Mouse (Mus musculus): Measurements from ENCODE around the gene Brix1. TPM values are rescaled to one million over a fixed set of nuclear protein-coding genes. Genes with fewer than 3 reads are reported as not detected.

Gene Brix1
- polyA plus RNA-seq, 1 experiment from 2014 or later = 63.7 TPM

- ATAC-seq (replicated peaks; ENCODE audit: extremely low read depth, insufficient read depth, low FRiP score) = no peak
- 76% methylated on average over 3 of the region's 3 CpGs for WGBS
- H3K27ac ChIP-seq (ENCODE audit: low read length) = no peak overlapping the region
- no peaks in the 10 kb centered on the region for H3K36me3 ChIP-seq (ENCODE audit: control insufficient read depth, insufficient read depth)
- peak overlapping the region; percentile 93; the same call in 1 of the 2 replicates for H3K4me2 ChIP-seq (ENCODE audit: low read depth, low read length)
- H3K4me3 ChIP-seq (ENCODE audit: low read length) = no peak overlapping the region
- peaks cover 8% of the 10 kb centered on the region; the same call in 1 of the 2 replicates for H3K4me1 ChIP-seq (ENCODE audit: control insufficient read depth, insufficient read depth, low read length)
- no peaks in the 10 kb centered on the region for H3K27me3 ChIP-seq (ENCODE audit: control insufficient read depth, insufficient read depth, low read length)
- no peaks in the 10 kb centered on the region for H3K9me3 ChIP-seq (replicated peaks; ENCODE audit: control insufficient read depth, low read length)
- no peak overlapping the region for H3K9ac ChIP-seq (ENCODE audit: low read length)
Observed at GRCm38 (mm10) chr15:10468761-10469160, 17.0 kb downstream of the Brix1 start.

GRCm38 (mm10) chr15:10464678-10465077, 21.1 kb downstream of the Brix1 start:
- Histone ChIP-seq H3K4me3 (ENCODE audit: low read length) (no peak overlapping the region), H3K9me3 (replicated peaks; ENCODE audit: control insufficient read depth, low read length) (no peaks in the 10 kb centered on the region), H3K4me2 (ENCODE audit: low read depth, low read length) (no peak overlapping the region), H3K27ac (ENCODE audit: low read length) (no peak overlapping the region), H3K36me3 (ENCODE audit: control insufficient read depth, insufficient read depth) (peaks cover 15% of the 10 kb centered on the region), H3K9ac (ENCODE audit: low read length) (no peak overlapping the region), H3K27me3 (ENCODE audit: control insufficient read depth, insufficient read depth, low read length) (no peaks in the 10 kb centered on the region), H3K4me1 (ENCODE audit: control insufficient read depth, insufficient read depth, low read length) (peaks cover 6% of the 10 kb centered on the region; the same call in 1 of the 2 replicates)
- no peak for ATAC-seq (replicated peaks; ENCODE audit: extremely low read depth, insufficient read depth, low FRiP score)
- WGBS = 85% methylated on average over 3 of the region's 3 CpGs

DNA sequence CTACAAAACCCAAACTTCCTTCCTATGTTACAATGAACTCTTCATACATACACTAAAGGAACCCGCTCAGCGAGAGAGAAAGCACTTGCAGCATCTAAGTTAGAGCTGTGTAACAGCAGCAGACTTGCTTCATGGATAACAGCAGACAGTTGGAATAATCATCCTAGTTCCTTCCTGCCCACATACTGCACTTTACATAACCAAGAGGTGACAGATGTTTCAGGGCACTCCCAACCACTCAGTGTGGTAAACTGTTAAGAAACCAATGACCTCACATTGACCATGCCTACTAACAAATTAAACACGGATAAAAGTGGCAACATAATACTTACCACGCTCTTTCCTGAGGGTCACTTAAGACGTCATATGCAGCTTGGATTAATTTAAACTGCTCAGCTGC, 22.2 kb downstream of the Brix1 start:
- no peak for ATAC-seq (replicated peaks; ENCODE audit: extremely low read depth, insufficient read depth, low FRiP score)
- no peaks in the 10 kb centered on the region for H3K9me3 ChIP-seq (replicated peaks; ENCODE audit: control insufficient read depth, low read length)
- 79% methylated on average over 5 of the region's 5 CpGs for WGBS
- H3K4me1 ChIP-seq (ENCODE audit: control insufficient read depth, insufficient read depth, low read length) = no peaks in the 10 kb centered on the region
- no peaks in the 10 kb centered on the region for H3K27me3 ChIP-seq (ENCODE audit: control insufficient read depth, insufficient read depth, low read length)
- H3K36me3 ChIP-seq (ENCODE audit: control insufficient read depth, insufficient read depth) = peaks cover 22% of the 10 kb centered on the region
- H3K4me2 ChIP-seq (ENCODE audit: low read depth, low read length) = no peak overlapping the region
- no peak overlapping the region for H3K27ac ChIP-seq (ENCODE audit: low read length)
- no peak overlapping the region for H3K9ac ChIP-seq (ENCODE audit: low read length)
- H3K4me3 ChIP-seq (ENCODE audit: low read length) = no peak overlapping the region

- Histone ChIP-seq H3K27me3 (ENCODE audit: control insufficient read depth, insufficient read depth, low read length) (no peaks in the 10 kb centered on the region), H3K9ac (ENCODE audit: low read length) (no peak overlapping the region), H3K4me1 (ENCODE audit: control insufficient read depth, insufficient read depth, low read length) (no peaks in the 10 kb centered on the region), H3K9me3 (replicated peaks; ENCODE audit: control insufficient read depth, low read length) (no peaks in the 10 kb centered on the region), H3K27ac (ENCODE audit: low read length) (no peak overlapping the region), H3K4me3 (ENCODE audit: low read length) (no peak overlapping the region), H3K4me2 (ENCODE audit: low read depth, low read length) (no peak overlapping the region), H3K36me3 (ENCODE audit: control insufficient read depth, insufficient read depth) (peaks cover 27% of the 10 kb centered on the region)
- 67% methylated on average over 12 of the region's 12 CpGs for WGBS
- no peak for ATAC-seq (replicated peaks; ENCODE audit: extremely low read depth, insufficient read depth, low FRiP score)
Observed at GRCm38 (mm10) chr15:10460986-10461385, 24.8 kb downstream of the Brix1 start.

- Histone ChIP-seq H3K27me3 (ENCODE audit: control insufficient read depth, insufficient read depth, low read length) (no peaks in the 10 kb centered on the region), H3K4me2 (ENCODE audit: low read depth, low read length) (no peak overlapping the region), H3K4me1 (ENCODE audit: control insufficient read depth, insufficient read depth, low read length) (no peaks in the 10 kb centered on the region), H3K9ac (ENCODE audit: low read length) (no peak overlapping the region), H3K4me3 (ENCODE audit: low read length) (no peak overlapping the region), H3K9me3 (replicated peaks; ENCODE audit: control insufficient read depth, low read length) (no peaks in the 10 kb centered on the region), H3K36me3 (ENCODE audit: control insufficient read depth, insufficient read depth) (peaks cover 23% of the 10 kb centered on the region), H3K27ac (ENCODE audit: low read length) (no peak overlapping the region)
- ATAC-seq (replicated peaks; ENCODE audit: extremely low read depth, insufficient read depth, low FRiP score) = no peak
- WGBS = 90% methylated on average over 3 of the region's 3 CpGs
Observed at GRCm38 (mm10) chr15:10447102-10447501, 38.6 kb downstream of the Brix1 start.

- Histone ChIP-seq H3K9ac (ENCODE audit: low read length) (no peak overlapping the region), H3K36me3 (ENCODE audit: control insufficient read depth, insufficient read depth) (peaks cover 6% of the 10 kb centered on the region; the same call in 1 of the 2 replicates), H3K27ac (ENCODE audit: low read length) (no peak overlapping the region), H3K4me1 (ENCODE audit: control insufficient read depth, insufficient read depth, low read length) (no peaks in the 10 kb centered on the region), H3K9me3 (replicated peaks; ENCODE audit: control insufficient read depth, low read length) (no peaks in the 10 kb centered on the region), H3K27me3 (ENCODE audit: control insufficient read depth, insufficient read depth, low read length) (no peaks in the 10 kb centered on the region), H3K4me2 (ENCODE audit: low read depth, low read length) (no peak overlapping the region), H3K4me3 (ENCODE audit: low read length) (no peak overlapping the region)
- 93% methylated on average over 1 of the region's 1 CpGs for WGBS
- no peak for ATAC-seq (replicated peaks; ENCODE audit: extremely low read depth, insufficient read depth, low FRiP score)
Observed at GRCm38 (mm10) chr15:10442275-10442674, 43.5 kb downstream of the Brix1 start.

- no peak overlapping the region for H3K4me3 ChIP-seq (ENCODE audit: low read length)
- WGBS = 85% methylated on average over 9 of the region's 9 CpGs
Observed at GRCm38 (mm10) chr15:10441493-10441892, 44.3 kb downstream of the Brix1 start.

GRCm38 (mm10) chr15:10439963-10440362, 45.8 kb downstream of the Brix1 start:
- no peaks in the 10 kb centered on the region; the same call in 1 of the 2 replicates for H3K9me3 ChIP-seq (replicated peaks; ENCODE audit: control insufficient read depth, low read length)
- WGBS = 77% methylated on average over 6 of the region's 6 CpGs
- H3K36me3 ChIP-seq (ENCODE audit: control insufficient read depth, insufficient read depth) = peaks cover 6% of the 10 kb centered on the region
- H3K27me3 ChIP-seq (ENCODE audit: control insufficient read depth, insufficient read depth, low read length) = no peaks in the 10 kb centered on the region
- no peak overlapping the region for H3K9ac ChIP-seq (ENCODE audit: low read length)
- ATAC-seq (replicated peaks; ENCODE audit: extremely low read depth, insufficient read depth, low FRiP score) = no peak
- no peaks in the 10 kb centered on the region for H3K4me1 ChIP-seq (ENCODE audit: control insufficient read depth, insufficient read depth, low read length)
- no peak overlapping the region for H3K27ac ChIP-seq (ENCODE audit: low read length)
- no peak overlapping the region for H3K4me3 ChIP-seq (ENCODE audit: low read length)
- H3K4me2 ChIP-seq (ENCODE audit: low read depth, low read length) = no peak overlapping the region

More at GRCm38 (mm10) chr15:10441493-10441892, 44.3 kb downstream of the Brix1 start:
- no peaks in the 10 kb centered on the region for H3K4me1 ChIP-seq (ENCODE audit: control insufficient read depth, insufficient read depth, low read length)
- no peaks in the 10 kb centered on the region; the same call in 1 of the 2 replicates for H3K9me3 ChIP-seq (replicated peaks; ENCODE audit: control insufficient read depth, low read length)
- H3K4me2 ChIP-seq (ENCODE audit: low read depth, low read length) = no peak overlapping the region
- H3K27ac ChIP-seq (ENCODE audit: low read length) = no peak overlapping the region
- H3K9ac ChIP-seq (ENCODE audit: low read length) = no peak overlapping the region
- ATAC-seq (replicated peaks; ENCODE audit: extremely low read depth, insufficient read depth, low FRiP score) = no peak
- H3K36me3 ChIP-seq (ENCODE audit: control insufficient read depth, insufficient read depth) = peaks cover 6% of the 10 kb centered on the region
- no peaks in the 10 kb centered on the region for H3K27me3 ChIP-seq (ENCODE audit: control insufficient read depth, insufficient read depth, low read length)

DNA sequence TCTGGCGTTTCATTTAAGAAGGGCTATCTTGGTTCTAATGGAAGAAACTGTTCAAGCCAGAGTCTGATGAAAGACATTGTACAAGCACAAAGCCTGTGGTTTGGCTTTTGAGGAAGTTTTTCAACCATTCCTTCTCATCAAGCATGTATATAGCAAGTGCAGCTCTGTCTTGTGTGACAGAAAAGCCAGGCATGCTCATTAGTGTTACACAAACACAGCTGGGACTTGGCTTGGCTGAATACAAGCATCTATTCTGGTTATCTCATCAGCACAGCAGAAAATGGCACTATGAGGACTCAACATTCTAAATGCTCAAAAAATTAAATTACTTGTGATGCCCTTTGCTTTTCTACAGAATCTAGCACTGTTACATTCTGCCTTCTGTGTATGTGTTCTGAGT, 48.9 kb downstream of the Brix1 start:
- peaks cover 4% of the 10 kb centered on the region for H3K36me3 ChIP-seq (ENCODE audit: control insufficient read depth, insufficient read depth)
- 70% methylated on average over 1 of the region's 1 CpGs for WGBS

More for the DNA sequence above, 48.9 kb downstream of the Brix1 start:
- no peaks in the 10 kb centered on the region for H3K27me3 ChIP-seq (ENCODE audit: control insufficient read depth, insufficient read depth, low read length)
- H3K4me2 ChIP-seq (ENCODE audit: low read depth, low read length) = no peak overlapping the region
- no peak for ATAC-seq (replicated peaks; ENCODE audit: extremely low read depth, insufficient read depth, low FRiP score)
- no peaks in the 10 kb centered on the region; the same call in 1 of the 2 replicates for H3K9me3 ChIP-seq (replicated peaks; ENCODE audit: control insufficient read depth, low read length)
- no peak overlapping the region for H3K4me3 ChIP-seq (ENCODE audit: low read length)
- no peak overlapping the region for H3K9ac ChIP-seq (ENCODE audit: low read length)
- H3K4me1 ChIP-seq (ENCODE audit: control insufficient read depth, insufficient read depth, low read length) = no peaks in the 10 kb centered on the region
- H3K27ac ChIP-seq (ENCODE audit: low read length) = no peak overlapping the region
